Mouse (Mus musculus): ENCODE data around the gene Syp. TPM values are rescaled to one million over a fixed set of nuclear protein-coding genes. Genes with fewer than 3 reads are reported as not detected.

Gene Syp
- polyA plus RNA-seq, 1 experiment from 2014 or later, result 9.3 TPM

DNA sequence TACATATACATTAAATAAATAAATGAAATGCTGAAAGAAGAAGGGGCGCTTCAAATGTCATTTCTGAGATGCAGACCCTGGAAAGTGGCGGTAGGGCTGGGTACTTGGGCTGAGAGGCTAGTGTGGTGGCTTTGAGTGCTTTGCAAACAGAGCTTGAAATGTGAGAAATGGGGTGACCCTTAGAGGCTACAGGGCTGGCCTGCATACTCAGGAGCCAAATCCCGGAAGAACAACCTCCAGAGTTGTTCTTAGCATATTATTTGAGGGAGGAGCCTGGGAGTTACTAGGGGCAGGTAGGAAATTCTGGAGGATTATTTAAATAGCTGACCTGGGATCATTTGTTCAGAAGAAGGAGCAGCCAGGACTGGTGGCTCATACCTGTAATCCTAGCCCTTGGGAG, 52.2 kb downstream of the Syp start:
- no peak for DNase-seq (ENCODE audit: low spot score)
- no peak overlapping the region for H3K27ac ChIP-seq (replicated peaks)
- 65% methylated on average over 3 of the region's 3 CpGs for WGBS
- no peaks in the 10 kb centered on the region for H3K4me1 ChIP-seq
- no peaks in the 10 kb centered on the region for H3K9me3 ChIP-seq
- no peaks in the 10 kb centered on the region for H3K27me3 ChIP-seq (replicated peaks; ENCODE audit: low read depth, poor library complexity, severe bottlenecking)
- no peaks in the 10 kb centered on the region for H3K36me3 ChIP-seq (replicated peaks)
- no peak overlapping the region for H3K4me3 ChIP-seq

DNA sequence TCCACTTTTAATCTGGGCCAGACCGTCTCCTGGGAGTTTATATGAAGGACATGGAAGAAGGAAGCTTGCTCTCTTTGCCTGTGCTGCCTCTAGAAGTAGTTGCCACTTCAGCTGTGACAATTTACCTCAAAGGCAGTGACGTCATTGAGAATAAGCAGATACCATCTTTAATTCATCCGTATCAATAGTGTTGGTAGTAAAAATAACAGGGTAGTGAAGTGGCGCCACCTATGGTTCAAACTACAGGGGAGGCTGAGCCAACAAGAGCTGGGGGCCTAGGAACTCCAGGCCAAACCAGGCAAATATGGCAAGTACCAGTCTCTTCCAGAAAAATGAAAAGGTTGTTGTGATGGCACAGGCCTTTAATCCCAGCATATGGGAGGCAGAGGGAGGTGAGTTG, 54.6 kb downstream of the Syp start:
- Histone ChIP-seq H3K4me3 (no peak overlapping the region), H3K9me3 (no peaks in the 10 kb centered on the region), H3K27me3 (replicated peaks; ENCODE audit: low read depth, poor library complexity, severe bottlenecking) (no peaks in the 10 kb centered on the region), H3K36me3 (replicated peaks) (no peaks in the 10 kb centered on the region), H3K27ac (replicated peaks) (no peak overlapping the region), H3K4me1 (no peaks in the 10 kb centered on the region)
- WGBS, result 40% methylated on average over 4 of the region's 4 CpGs
- DNase-seq (ENCODE audit: low spot score), result peak; percentile 10

DNA sequence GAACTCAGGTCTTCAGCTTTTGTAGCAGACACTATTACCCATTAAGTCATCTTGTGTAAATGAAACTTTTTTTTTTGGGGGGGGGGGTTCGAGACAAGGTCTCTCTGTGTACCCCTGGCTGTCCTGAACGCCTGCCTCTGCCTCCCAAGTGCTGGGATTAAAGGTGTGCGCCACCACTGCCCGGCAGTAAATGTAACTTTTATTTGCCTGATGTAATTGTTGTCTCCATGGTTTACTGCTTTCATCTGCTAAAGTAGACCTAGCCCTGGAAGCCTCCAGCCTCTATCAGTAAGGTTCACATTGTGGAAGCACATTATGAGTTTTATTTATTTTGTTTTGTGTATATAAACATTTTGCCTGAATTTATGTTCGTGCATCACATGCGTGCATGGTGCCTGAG, 58.2 kb downstream of the Syp start:
- Histone ChIP-seq H3K4me3 (peak overlapping the region; percentile 65), H3K27me3 (replicated peaks; ENCODE audit: low read depth, poor library complexity, severe bottlenecking) (no peaks in the 10 kb centered on the region), H3K4me1 (0 out of 2 replicates have a peak, but pooled peaks cover 2% of the 10 kb centered on the region), H3K36me3 (replicated peaks) (peaks cover 33% of the 10 kb centered on the region), H3K27ac (replicated peaks) (no peak overlapping the region), H3K9me3 (no peaks in the 10 kb centered on the region)
- 45% methylated on average over 6 of the region's 6 CpGs for WGBS
- no peak for DNase-seq (ENCODE audit: low spot score)

DNA sequence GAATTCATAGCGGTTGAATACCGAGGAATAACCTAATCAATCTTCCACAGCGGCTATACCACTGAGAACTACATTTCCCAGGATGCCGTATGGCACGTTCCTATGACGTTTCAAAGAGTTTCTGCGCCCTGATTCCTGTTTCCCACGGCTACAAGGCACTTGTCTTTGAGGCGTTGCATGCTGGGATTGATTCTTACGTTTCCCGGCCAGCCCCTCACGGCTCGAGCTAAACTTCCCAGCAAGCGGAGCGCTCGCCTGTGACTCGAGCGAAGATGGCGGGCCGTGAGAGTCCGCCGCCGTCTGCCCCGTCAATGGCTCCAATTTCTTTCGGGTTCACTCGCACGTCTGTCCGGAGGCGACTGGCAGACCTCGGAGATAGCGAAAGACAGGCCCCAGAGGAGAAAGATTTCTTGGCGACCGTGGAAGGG, 58.7 kb downstream of the Syp start, which contains the start of gene Gpkow:
Gpkow (plus strand) TSS at position 178 of the 428 bp plus-strand sequence.
- no peaks in the 10 kb centered on the region for H3K27me3 ChIP-seq (replicated peaks; ENCODE audit: low read depth, poor library complexity, severe bottlenecking)
- WGBS, result 16% methylated on average over 33 of the region's 33 CpGs
- H3K36me3 ChIP-seq (replicated peaks), result peaks cover 37% of the 10 kb centered on the region
- H3K9me3 ChIP-seq, result no peaks in the 10 kb centered on the region
- H3K27ac ChIP-seq (replicated peaks), result peak within 1 kb of the TSS; percentile 75
- 0 out of 2 replicates have a peak, but pooled peaks cover 2% of the 10 kb centered on the region for H3K4me1 ChIP-seq
- H3K4me3 ChIP-seq, result peak within 1 kb of the TSS; percentile 65
- DNase-seq (ENCODE audit: low spot score), result peak; percentile 84

Other genes starting within 250 kb of the Syp start
- 0.05 and 0.15 TPM in 2 replicates for gene Foxp3, start 64.8 kb upstream of the Syp start, polyA plus RNA-seq (2016; fragmentation: Nextera tagmentation; extraction: Ambion mirVana)
- 1.4 and 2.2 TPM in 2 replicates for gene Ppp1r3f, start 64.2 kb upstream of the Syp start, polyA plus RNA-seq (2016; fragmentation: Nextera tagmentation; extraction: Ambion mirVana)
- 36.0 and 36.6 TPM in 2 replicates for gene Ccdc22, start 33.0 kb upstream of the Syp start, polyA plus RNA-seq (2016; fragmentation: Nextera tagmentation; extraction: Ambion mirVana)
- gene Cacna1f, start 31.4 kb upstream of the Syp start, polyA plus RNA-seq (2016; fragmentation: Nextera tagmentation; extraction: Ambion mirVana), result 0.05 and 0.06 TPM in 2 replicates
- gene Prickle3, start 18.8 kb downstream of the Syp start, polyA plus RNA-seq (2016; fragmentation: Nextera tagmentation; extraction: Ambion mirVana), result 4.1 and 4.2 TPM in 2 replicates
- 49.7 TPM in 2 replicates for gene Plp2, start 32.9 kb downstream of the Syp start, polyA plus RNA-seq (2016; fragmentation: Nextera tagmentation; extraction: Ambion mirVana)
- 0.09 TPM in 1 of 2 replicates, not detected in the other for gene Magix, start 42.8 kb downstream of the Syp start, polyA plus RNA-seq (2016; fragmentation: Nextera tagmentation; extraction: Ambion mirVana)
- gene Gpkow, start 58.7 kb downstream of the Syp start, polyA plus RNA-seq (2016; fragmentation: Nextera tagmentation; extraction: Ambion mirVana), result 40.2 and 40.3 TPM in 2 replicates
- 22.5 and 23.8 TPM in 2 replicates for gene Wdr45, start 75.9 kb downstream of the Syp start, polyA plus RNA-seq (2016; fragmentation: Nextera tagmentation; extraction: Ambion mirVana)
- 0.36 and 0.61 TPM in 2 replicates for gene Gm45208, start 83.8 kb downstream of the Syp start, polyA plus RNA-seq (2016; fragmentation: Nextera tagmentation; extraction: Ambion mirVana)
- 73.0 and 73.6 TPM in 2 replicates for gene Praf2, start 90.0 kb downstream of the Syp start, polyA plus RNA-seq (2016; fragmentation: Nextera tagmentation; extraction: Ambion mirVana)
- 20.3 and 22.1 TPM in 2 replicates for gene Ccdc120, start 112.4 kb downstream of the Syp start, polyA plus RNA-seq (2016; fragmentation: Nextera tagmentation; extraction: Ambion mirVana)
- gene Tfe3, start 124.1 kb downstream of the Syp start, polyA plus RNA-seq (2016; fragmentation: Nextera tagmentation; extraction: Ambion mirVana), result 26.8 and 28.3 TPM in 2 replicates
- 42.5 and 45.3 TPM in 2 replicates for gene Gripap1, start 151.3 kb downstream of the Syp start, polyA plus RNA-seq (2016; fragmentation: Nextera tagmentation; extraction: Ambion mirVana)
- 1.4 and 2.2 TPM in 2 replicates for gene Kcnd1, start 183.8 kb downstream of the Syp start, polyA plus RNA-seq (2016; fragmentation: Nextera tagmentation; extraction: Ambion mirVana)
- 42.2 and 43.4 TPM in 2 replicates for gene Otud5, start 202.9 kb downstream of the Syp start, polyA plus RNA-seq (2016; fragmentation: Nextera tagmentation; extraction: Ambion mirVana)
- 7.3 and 7.6 TPM in 2 replicates for gene Pim2, start 239.8 kb downstream of the Syp start, polyA plus RNA-seq (2016; fragmentation: Nextera tagmentation; extraction: Ambion mirVana)
- gene Slc35a2, start 245.6 kb downstream of the Syp start, polyA plus RNA-seq (2016; fragmentation: Nextera tagmentation; extraction: Ambion mirVana), result 23.4 and 25.7 TPM in 2 replicates

All from embryonic facial prominence, embryonic 10.5 days (tissue).